Mouse (Mus musculus) erythroblast, embryonic 14.5 days (primary cell): ENCODE data around the gene Kctd2.

Experiments used
- GATA1 ChIP-seq: IDR thresholded peaks from 2 replicates; pipeline ENCODE4 v1.6.1; 2012; ENCODE audit warnings: low read length, inconsistent platforms, mixed read lengths
- TAL1 ChIP-seq: IDR thresholded peaks from 3 replicates; pipeline ENCODE4 v1.6.1; 2012; ENCODE audit warnings: low read length, inconsistent platforms, mixed read lengths

GRCm38 (mm10) chr11:115421328-115421727 is 1.4 kb downstream of the Kctd2 start:
- TF ChIP-seq GATA1 (no peak), TAL1 (no peak)
